Comparison of ENCODE assay signal across 13 mouse cellular contexts in the genomic region with DNA sequence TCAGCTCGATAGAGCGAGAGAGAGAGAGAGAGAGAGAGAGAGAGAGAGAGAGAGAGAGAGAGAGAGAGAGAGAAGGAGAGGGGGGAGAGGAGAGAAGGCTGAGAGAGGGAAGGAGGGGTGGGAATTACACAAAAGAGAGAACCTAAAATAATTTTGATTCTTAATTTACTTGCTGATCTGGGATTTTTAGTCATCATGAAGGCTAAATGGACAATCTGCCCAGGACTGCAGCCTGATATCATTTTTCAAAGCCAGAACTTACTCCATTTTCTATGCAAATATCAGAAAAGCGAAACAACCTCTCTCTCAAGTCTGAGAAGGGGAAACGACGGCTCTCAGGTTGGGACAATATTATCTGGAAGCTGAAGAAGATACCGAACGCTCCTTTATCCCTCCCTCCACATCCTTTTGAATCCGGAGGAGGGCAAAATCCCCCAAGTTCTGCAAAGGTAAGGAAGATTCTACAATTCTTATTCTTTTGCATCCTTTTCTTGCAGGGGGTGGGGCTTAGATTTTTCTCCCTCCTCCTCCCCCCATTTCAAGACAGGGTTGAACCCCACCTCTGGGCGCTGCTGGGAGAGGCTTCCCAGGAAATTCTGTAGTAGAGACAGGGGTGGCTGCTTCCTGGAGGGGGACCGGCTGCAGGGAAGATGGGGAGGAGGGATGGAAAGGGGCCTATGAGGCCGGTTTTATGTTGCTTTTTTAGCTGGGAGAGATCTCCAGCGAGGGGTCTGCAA. TPM values are rescaled to one million over a fixed set of nuclear protein-coding genes. Genes with fewer than 3 reads are reported as not detected.
DNase-seq lines count a peak whose midpoint lies in the region; ATAC-seq lines count a peak whose summit lies in the region.
"Had no signal": no experiment of that assay in that cellular context is flagged by ENCODE, and none has a peak within 500 bp of the region (broad histone marks: within the 10 kb centered on the region; RNA-seq: fewer than 3 reads in every experiment).

No protein-coding gene starts in this region.

- H3K4me3 ChIP-seq in embryonic facial prominence, embryonic 11.5 days (ENCODE audit: low read depth, low read length): 0 out of 2 replicates have a peak overlapping the region, but pooled peaks have one; percentile 5
- no peak overlapping the region for H3K4me3 ChIP-seq in embryonic facial prominence, embryonic 10.5 days
- H3K4me3 ChIP-seq in intestine, embryonic 14.5 days (ENCODE audit: low read depth, low read length): peak overlapping the region; percentile 43
- peak overlapping the region; percentile 24 for H3K4me3 ChIP-seq in limb, embryonic 13.5 days
- H3K4me3 ChIP-seq: layer of hippocampus, adult 2 months; liver, embryonic 15.5 days had no signal

- peaks cover 95% of the 10 kb centered on the region for H3K27me3 ChIP-seq in embryonic facial prominence, embryonic 11.5 days (ENCODE audit: control insufficient read depth, insufficient read depth, low read length)
- H3K27me3 ChIP-seq in embryonic facial prominence, embryonic 10.5 days (replicated peaks; ENCODE audit: low read depth, poor library complexity, severe bottlenecking): peaks cover 100% of the 10 kb centered on the region
- H3K27me3 ChIP-seq in intestine, embryonic 14.5 days (replicated peaks; ENCODE audit: control insufficient read depth, insufficient read depth, low read length): peaks cover 65% of the 10 kb centered on the region
- peaks cover 98% of the 10 kb centered on the region for H3K27me3 ChIP-seq in limb, embryonic 13.5 days

- H3K36me3 ChIP-seq in embryonic facial prominence, embryonic 11.5 days (replicated peaks; ENCODE audit: control insufficient read depth, insufficient read depth, low read depth, low read length): no peaks in the 10 kb centered on the region
- no peaks in the 10 kb centered on the region for H3K36me3 ChIP-seq in embryonic facial prominence, embryonic 10.5 days (replicated peaks)
- no peaks in the 10 kb centered on the region for H3K36me3 ChIP-seq in intestine, embryonic 14.5 days (ENCODE audit: control insufficient read depth, insufficient read depth, low read length)
- H3K36me3 ChIP-seq in limb, embryonic 13.5 days: no peaks in the 10 kb centered on the region
- H3K36me3 ChIP-seq: liver, embryonic 15.5 days had no signal

- H3K27ac ChIP-seq in embryonic facial prominence, embryonic 11.5 days (replicated peaks; ENCODE audit: low read depth, low read length): no peak overlapping the region
- H3K27ac ChIP-seq in embryonic facial prominence, embryonic 10.5 days (replicated peaks): no peak overlapping the region
- peak overlapping the region; percentile 79 for H3K27ac ChIP-seq in intestine, embryonic 14.5 days (ENCODE audit: low read depth)
- H3K27ac ChIP-seq in limb, embryonic 13.5 days: no peak overlapping the region
- H3K27ac ChIP-seq: layer of hippocampus, adult 2 months; liver, embryonic 15.5 days had no signal

- DNase-seq in embryonic facial prominence, embryonic 11.5 days (ENCODE audit: low spot score): no peak
- no peak for DNase-seq in embryonic facial prominence, embryonic 10.5 days (ENCODE audit: low spot score)
- peak; percentile 87 for DNase-seq in A20 (ENCODE audit: low read depth, low spot score)
- DNase-seq in intestine, embryonic 14.5 days (ENCODE audit: low spot score): no peak
- DNase-seq in thymus, adult 18-20 months: no peak
- DNase-seq in thymus, postnatal 0 days (ENCODE audit: low spot score): no peak
- no peak for DNase-seq in heart, postnatal 14 days
- DNase-seq: midbrain, embryonic 14.5 days had no signal

- no peak overlapping the region for H3K4me2 ChIP-seq in embryonic facial prominence, embryonic 11.5 days (ENCODE audit: low read depth, low read length)
- H3K4me2 ChIP-seq in intestine, embryonic 14.5 days (ENCODE audit: low read length): peak overlapping the region; percentile 55
- H3K4me2 ChIP-seq in limb, embryonic 13.5 days (replicated peaks): peak overlapping the region; percentile 21
- H3K4me2 ChIP-seq: heart, embryonic 11.5 days; liver, embryonic 15.5 days had no signal

- H3K9me3 ChIP-seq in embryonic facial prominence, embryonic 11.5 days (replicated peaks; ENCODE audit: control insufficient read depth, low read length): no peaks in the 10 kb centered on the region
- H3K9me3 ChIP-seq in embryonic facial prominence, embryonic 10.5 days: no peaks in the 10 kb centered on the region
- no peaks in the 10 kb centered on the region for H3K9me3 ChIP-seq in intestine, embryonic 14.5 days (ENCODE audit: control insufficient read depth, low read length)
- H3K9me3 ChIP-seq in limb, embryonic 13.5 days: no peaks in the 10 kb centered on the region
- H3K9me3 ChIP-seq: liver, embryonic 15.5 days had no signal

- ATAC-seq in embryonic facial prominence, embryonic 11.5 days (replicated peaks; ENCODE audit: insufficient number of reproducible peaks, low FRiP score, low TSS enrichment, low read depth): no peak
- no peak for ATAC-seq in intestine, embryonic 14.5 days (replicated peaks; ENCODE audit: low FRiP score, low TSS enrichment, low read depth)
- no peak for ATAC-seq in limb, embryonic 13.5 days (ENCODE audit: low FRiP score, low read depth)

- intact Hi-C loops in heart, postnatal 14 days (cut with DNase I): loop anchor here (5.0 kb wide), 1 partner anchor 285 kb away; the partner anchor contains the start of gene Igf2bp1

- WGBS in embryonic facial prominence, embryonic 11.5 days: 1% methylated on average over 12 of the region's 12 CpGs
- under 1% methylated on average over 12 of the region's 12 CpGs for WGBS in embryonic facial prominence, embryonic 10.5 days
- 4% methylated on average over 12 of the region's 12 CpGs for WGBS in intestine, embryonic 14.5 days
- 2% methylated on average over 12 of the region's 12 CpGs for WGBS in limb, embryonic 13.5 days

- no peak overlapping the region for H3K9ac ChIP-seq in embryonic facial prominence, embryonic 11.5 days (replicated peaks; ENCODE audit: low read length)
- H3K9ac ChIP-seq in intestine, embryonic 14.5 days (ENCODE audit: low read length): peak overlapping the region; percentile 78
- peak overlapping the region; percentile 8; the same call in 1 of the 2 replicates for H3K9ac ChIP-seq in limb, embryonic 13.5 days
- H3K9ac ChIP-seq: liver, embryonic 15.5 days had no signal

- no peaks in the 10 kb centered on the region for H3K4me1 ChIP-seq in embryonic facial prominence, embryonic 11.5 days (ENCODE audit: control insufficient read depth, insufficient read depth, low read length)
- H3K4me1 ChIP-seq in embryonic facial prominence, embryonic 10.5 days: no peaks in the 10 kb centered on the region
- peaks cover 17% of the 10 kb centered on the region for H3K4me1 ChIP-seq in intestine, embryonic 14.5 days (replicated peaks; ENCODE audit: control insufficient read depth, insufficient read depth, low read length)
- no peaks in the 10 kb centered on the region for H3K4me1 ChIP-seq in limb, embryonic 13.5 days
- H3K4me1 ChIP-seq: liver, embryonic 15.5 days had no signal

RNA-seq across cellular contexts. Expression of gene Hoxb6, which starts 0.5 kb away (rescaled TPM):
- polyA plus RNA-seq in embryonic facial prominence, embryonic 11.5 days (2014; fragmentation: Nextera tagmentation; extraction: Ambion mirVana): 0.73 and 1.2 TPM in 2 replicates
- 0.15 TPM in 1 of 2 replicates, not detected in the other for polyA plus RNA-seq in embryonic facial prominence, embryonic 10.5 days (2016; fragmentation: Nextera tagmentation; extraction: Ambion mirVana)
- polyA plus RNA-seq in intestine, embryonic 14.5 days (2014; fragmentation: Nextera tagmentation; extraction: Ambion mirVana): 18.1 and 24.1 TPM in 2 replicates
- polyA plus RNA-seq in limb, embryonic 13.5 days (2015; fragmentation: Nextera tagmentation; extraction: Ambion mirVana): 0.59 and 1.4 TPM in 2 replicates
- polyA plus RNA-seq in thymus, postnatal 0 days (2015; fragmentation: Nextera tagmentation; extraction: Ambion mirVana): 0.10 TPM in 1 of 2 replicates, not detected in the other
- total RNA-seq in heart, postnatal 14 days (2021): not detected
- total RNA-seq: layer of hippocampus, adult 2 months had no signal
- polyA plus RNA-seq: midbrain, embryonic 14.5 days had no signal

RNA-seq across cellular contexts. Expression of gene Hoxb7, which starts 6.3 kb away (rescaled TPM):
- 0.15 and 0.54 TPM in 2 replicates for polyA plus RNA-seq in embryonic facial prominence, embryonic 11.5 days (2014; fragmentation: Nextera tagmentation; extraction: Ambion mirVana)
- polyA plus RNA-seq in embryonic facial prominence, embryonic 10.5 days (2016; fragmentation: Nextera tagmentation; extraction: Ambion mirVana): not detected in 2 replicates
- 11.7 and 13.2 TPM in 2 replicates for polyA plus RNA-seq in intestine, embryonic 14.5 days (2014; fragmentation: Nextera tagmentation; extraction: Ambion mirVana)
- polyA plus RNA-seq in limb, embryonic 13.5 days (2015; fragmentation: Nextera tagmentation; extraction: Ambion mirVana): 2.0 and 2.2 TPM in 2 replicates
- polyA plus RNA-seq in thymus, postnatal 0 days (2015; fragmentation: Nextera tagmentation; extraction: Ambion mirVana): 0.19 TPM in 1 of 2 replicates, not detected in the other
- total RNA-seq in heart, postnatal 14 days (2021): not detected
- total RNA-seq: layer of hippocampus, adult 2 months had no signal
- polyA plus RNA-seq: midbrain, embryonic 14.5 days; testis, adult 2 months had no signal

RNA-seq across cellular contexts. Expression of gene Hoxb5, which starts 10.4 kb away (rescaled TPM):
- 0.67 and 2.0 TPM in 2 replicates for polyA plus RNA-seq in embryonic facial prominence, embryonic 11.5 days (2014; fragmentation: Nextera tagmentation; extraction: Ambion mirVana)
- 0.07 and 0.28 TPM in 2 replicates for polyA plus RNA-seq in embryonic facial prominence, embryonic 10.5 days (2016; fragmentation: Nextera tagmentation; extraction: Ambion mirVana)
- polyA plus RNA-seq in intestine, embryonic 14.5 days (2014; fragmentation: Nextera tagmentation; extraction: Ambion mirVana): 49.6 and 51.6 TPM in 2 replicates
- polyA plus RNA-seq in limb, embryonic 13.5 days (2015; fragmentation: Nextera tagmentation; extraction: Ambion mirVana): 0.97 and 1.5 TPM in 2 replicates
- polyA plus RNA-seq in thymus, postnatal 0 days (2015; fragmentation: Nextera tagmentation; extraction: Ambion mirVana): 0.15 and 0.16 TPM in 2 replicates
- total RNA-seq in heart, postnatal 14 days (2021): under 1 TPM; 0.19 to 0.22 TPM
- total RNA-seq: layer of hippocampus, adult 2 months had no signal
- polyA plus RNA-seq: midbrain, embryonic 14.5 days had no signal

RNA-seq across cellular contexts. Expression of gene Hoxb8, which starts 11.0 kb away (rescaled TPM):
- 0.40 and 0.63 TPM in 2 replicates for polyA plus RNA-seq in embryonic facial prominence, embryonic 11.5 days (2014; fragmentation: Nextera tagmentation; extraction: Ambion mirVana)
- not detected in 2 replicates for polyA plus RNA-seq in embryonic facial prominence, embryonic 10.5 days (2016; fragmentation: Nextera tagmentation; extraction: Ambion mirVana)
- polyA plus RNA-seq in intestine, embryonic 14.5 days (2014; fragmentation: Nextera tagmentation; extraction: Ambion mirVana): 1.5 and 1.7 TPM in 2 replicates
- polyA plus RNA-seq in limb, embryonic 13.5 days (2015; fragmentation: Nextera tagmentation; extraction: Ambion mirVana): 0.17 and 0.32 TPM in 2 replicates
- not detected in 2 replicates for polyA plus RNA-seq in thymus, postnatal 0 days (2015; fragmentation: Nextera tagmentation; extraction: Ambion mirVana)
- total RNA-seq in heart, postnatal 14 days (2021): not detected
- total RNA-seq: layer of hippocampus, adult 2 months had no signal
- polyA plus RNA-seq: liver, embryonic 15.5 days; midbrain, embryonic 14.5 days had no signal

RNA-seq across cellular contexts. Expression of gene Hoxb9, which starts 21.5 kb away (rescaled TPM):
- polyA plus RNA-seq in embryonic facial prominence, embryonic 11.5 days (2014; fragmentation: Nextera tagmentation; extraction: Ambion mirVana): 0.38 and 0.63 TPM in 2 replicates
- not detected in 2 replicates for polyA plus RNA-seq in embryonic facial prominence, embryonic 10.5 days (2016; fragmentation: Nextera tagmentation; extraction: Ambion mirVana)
- polyA plus RNA-seq in intestine, embryonic 14.5 days (2014; fragmentation: Nextera tagmentation; extraction: Ambion mirVana): 1.0 and 1.1 TPM in 2 replicates
- polyA plus RNA-seq in limb, embryonic 13.5 days (2015; fragmentation: Nextera tagmentation; extraction: Ambion mirVana): 1.1 and 1.3 TPM in 2 replicates
- 0.09 TPM in 1 of 2 replicates, not detected in the other for polyA plus RNA-seq in thymus, postnatal 0 days (2015; fragmentation: Nextera tagmentation; extraction: Ambion mirVana)
- total RNA-seq in heart, postnatal 14 days (2021): not detected
- total RNA-seq: layer of hippocampus, adult 2 months had no signal
- polyA plus RNA-seq: liver, embryonic 15.5 days; midbrain, embryonic 14.5 days had no signal

Comparison
In these comparisons a context has a peak if more than half of its experiments do, and no peak if none do; other contexts are left out.
1. RNA of gene Hoxb5, which starts 10.4 kb away (polyA plus RNA-seq): 49.6 to 51.6 TPM in intestine, embryonic 14.5 days; 0.97 to 1.5 TPM in limb, embryonic 13.5 days, 0.67 to 2.0 TPM in embryonic facial prominence, embryonic 11.5 days, 0.15 to 0.16 TPM in thymus, postnatal 0 days and 0.07 to 0.28 TPM in embryonic facial prominence, embryonic 10.5 days; every median in the first group is over 10 times any median in the second.